Mouse (Mus musculus): ENCODE data around the gene Syt16. TPM values are rescaled to one million over a fixed set of nuclear protein-coding genes. Genes with fewer than 3 reads are reported as not detected.
A peak's percentile ranks its signal among the peaks of the same experiment; 100 is the strongest.

The Syt16 gene
- polyA plus RNA-seq, 1 experiment = 0.01 TPM

- Histone ChIP-seq H3K79me2 (ENCODE audit: control insufficient read depth, insufficient read depth) (no peaks in the 10 kb centered on the region), H3K27me3 (ENCODE audit: control insufficient read depth, insufficient read depth, insufficient read length) (no peaks in the 10 kb centered on the region)
- TF ChIP-seq MYOG (IDR thresholded peaks at IDR 0.05; ENCODE audit: control insufficient read depth, extremely low read depth, insufficient read length) (no peak), CEBPB (IDR thresholded peaks at IDR 0.05; ENCODE audit: low read depth) (no peak), USF1 (IDR thresholded peaks at IDR 0.05; ENCODE audit: low read depth) (no peak), MYOD1 (IDR thresholded peaks at IDR 0.05; ENCODE audit: control insufficient read depth, insufficient read length, low read depth) (no peak), FOSL1 (IDR thresholded peaks at IDR 0.05; ENCODE audit: insufficient read depth, low read length, poor library complexity, severe bottlenecking) (no peak), CTCF (IDR thresholded peaks at IDR 0.05; ENCODE audit: control insufficient read depth, insufficient read depth, insufficient read length) (no peak), MAX (IDR thresholded peaks at IDR 0.05) (no peak)
Observed at GRCm38 (mm10) chr12:74238056-74238455, 240.6 kb downstream of the Syt16 start.

GRCm38 (mm10) chr12:74238806-74239205 is 241.3 kb downstream of the Syt16 start:
- no peaks in the 10 kb centered on the region for H3K36me3 ChIP-seq (ENCODE audit: control insufficient read depth, insufficient read depth)
- H3K79me2 ChIP-seq (ENCODE audit: control insufficient read depth, insufficient read depth) = no peaks in the 10 kb centered on the region
- H3K27me3 ChIP-seq (ENCODE audit: control insufficient read depth, insufficient read depth, insufficient read length) = no peaks in the 10 kb centered on the region
- no peaks in the 10 kb centered on the region for H3K79me3 ChIP-seq (ENCODE audit: low read depth)
- H3K4me3 ChIP-seq (ENCODE audit: insufficient read depth, poor library complexity, severe bottlenecking) = no peak overlapping the region
- no peak overlapping the region for H3ac ChIP-seq (ENCODE audit: control insufficient read depth, insufficient read length, low read depth)
- TF ChIP-seq CTCF (IDR thresholded peaks at IDR 0.05; ENCODE audit: control insufficient read depth, insufficient read depth, insufficient read length) (no peak), CEBPB (IDR thresholded peaks at IDR 0.05; ENCODE audit: low read depth) (peak; percentile 50)

More at GRCm38 (mm10) chr12:74238056-74238455, 240.6 kb downstream of the Syt16 start:
- H3ac ChIP-seq (ENCODE audit: control insufficient read depth, insufficient read length, low read depth) = no peak overlapping the region
- H3K4me3 ChIP-seq (ENCODE audit: insufficient read depth, poor library complexity, severe bottlenecking) = no peak overlapping the region
- H3K79me3 ChIP-seq (ENCODE audit: low read depth) = no peaks in the 10 kb centered on the region
- no peaks in the 10 kb centered on the region for H3K36me3 ChIP-seq (ENCODE audit: control insufficient read depth, insufficient read depth)

GRCm38 (mm10) chr12:74264846-74265245 is 267.4 kb downstream of the Syt16 start:
- no peak overlapping the region for H3ac ChIP-seq (ENCODE audit: control insufficient read depth, insufficient read length, low read depth)
- H3K79me3 ChIP-seq (ENCODE audit: low read depth) = no peaks in the 10 kb centered on the region
- H3K36me3 ChIP-seq (ENCODE audit: control insufficient read depth, insufficient read depth) = no peaks in the 10 kb centered on the region
- H3K79me2 ChIP-seq (ENCODE audit: control insufficient read depth, insufficient read depth) = no peaks in the 10 kb centered on the region
- H3K4me3 ChIP-seq (ENCODE audit: insufficient read depth, poor library complexity, severe bottlenecking) = no peak overlapping the region
- no peak for TF ChIP-seq FOSL1 (IDR thresholded peaks at IDR 0.05; ENCODE audit: insufficient read depth, low read length, poor library complexity, severe bottlenecking)
- no peak for TF ChIP-seq MAX (IDR thresholded peaks at IDR 0.05)
- TF ChIP-seq MYOD1 (IDR thresholded peaks at IDR 0.05; ENCODE audit: control insufficient read depth, insufficient read length, low read depth) = no peak
- no peak for TF ChIP-seq USF1 (IDR thresholded peaks at IDR 0.05; ENCODE audit: low read depth)
- no peak for TF ChIP-seq CEBPB (IDR thresholded peaks at IDR 0.05; ENCODE audit: low read depth)
- no peak for TF ChIP-seq MYOG (IDR thresholded peaks at IDR 0.05; ENCODE audit: control insufficient read depth, extremely low read depth, insufficient read length)
- no peak for TF ChIP-seq CTCF (IDR thresholded peaks at IDR 0.05; ENCODE audit: control insufficient read depth, insufficient read depth, insufficient read length)
- no peaks in the 10 kb centered on the region for H3K27me3 ChIP-seq (ENCODE audit: control insufficient read depth, insufficient read depth, insufficient read length)

GRCm38 (mm10) chr12:74267049-74267448 is 269.6 kb downstream of the Syt16 start:
- TF ChIP-seq CEBPB (IDR thresholded peaks at IDR 0.05; ENCODE audit: low read depth) (peak; percentile 43), CTCF (IDR thresholded peaks at IDR 0.05; ENCODE audit: control insufficient read depth, insufficient read depth, insufficient read length) (no peak)
- Histone ChIP-seq H3K4me3 (ENCODE audit: insufficient read depth, poor library complexity, severe bottlenecking) (no peak overlapping the region), H3K79me2 (ENCODE audit: control insufficient read depth, insufficient read depth) (no peaks in the 10 kb centered on the region), H3ac (ENCODE audit: control insufficient read depth, insufficient read length, low read depth) (no peak overlapping the region), H3K36me3 (ENCODE audit: control insufficient read depth, insufficient read depth) (no peaks in the 10 kb centered on the region), H3K27me3 (ENCODE audit: control insufficient read depth, insufficient read depth, insufficient read length) (no peaks in the 10 kb centered on the region), H3K79me3 (ENCODE audit: low read depth) (no peaks in the 10 kb centered on the region)

- no peak overlapping the region for H3K4me3 ChIP-seq (ENCODE audit: insufficient read depth, poor library complexity, severe bottlenecking)
- H3K79me3 ChIP-seq (ENCODE audit: low read depth) = no peaks in the 10 kb centered on the region
- no peak overlapping the region for H3ac ChIP-seq (ENCODE audit: control insufficient read depth, insufficient read length, low read depth)
- TF ChIP-seq FOSL1 (IDR thresholded peaks at IDR 0.05; ENCODE audit: insufficient read depth, low read length, poor library complexity, severe bottlenecking) (no peak), CTCF (IDR thresholded peaks at IDR 0.05; ENCODE audit: control insufficient read depth, insufficient read depth, insufficient read length) (no peak), MYOG (IDR thresholded peaks at IDR 0.05; ENCODE audit: control insufficient read depth, extremely low read depth, insufficient read length) (no peak), MYOD1 (IDR thresholded peaks at IDR 0.05; ENCODE audit: control insufficient read depth, insufficient read length, low read depth) (no peak)
- H3K79me2 ChIP-seq (ENCODE audit: control insufficient read depth, insufficient read depth) = no peaks in the 10 kb centered on the region
- no peaks in the 10 kb centered on the region for H3K27me3 ChIP-seq (ENCODE audit: control insufficient read depth, insufficient read depth, insufficient read length)
- H3K36me3 ChIP-seq (ENCODE audit: control insufficient read depth, insufficient read depth) = no peaks in the 10 kb centered on the region
Observed at GRCm38 (mm10) chr12:74268644-74269285, 271.3 kb downstream of the Syt16 start.

- no peaks in the 10 kb centered on the region for H3K27me3 ChIP-seq (ENCODE audit: control insufficient read depth, insufficient read depth, insufficient read length)
- TF ChIP-seq MYOD1 (IDR thresholded peaks at IDR 0.05; ENCODE audit: control insufficient read depth, insufficient read length, low read depth) (no peak), FOSL1 (IDR thresholded peaks at IDR 0.05; ENCODE audit: insufficient read depth, low read length, poor library complexity, severe bottlenecking) (no peak), CTCF (IDR thresholded peaks at IDR 0.05; ENCODE audit: control insufficient read depth, insufficient read depth, insufficient read length) (no peak), USF1 (IDR thresholded peaks at IDR 0.05; ENCODE audit: low read depth) (no peak), MYOG (IDR thresholded peaks at IDR 0.05; ENCODE audit: control insufficient read depth, extremely low read depth, insufficient read length) (no peak), MAX (IDR thresholded peaks at IDR 0.05) (no peak), CEBPB (IDR thresholded peaks at IDR 0.05; ENCODE audit: low read depth) (no peak)
- no peaks in the 10 kb centered on the region for H3K36me3 ChIP-seq (ENCODE audit: control insufficient read depth, insufficient read depth)
- no peak overlapping the region for H3K4me3 ChIP-seq (ENCODE audit: insufficient read depth, poor library complexity, severe bottlenecking)
- H3K79me2 ChIP-seq (ENCODE audit: control insufficient read depth, insufficient read depth) = no peaks in the 10 kb centered on the region
- H3ac ChIP-seq (ENCODE audit: control insufficient read depth, insufficient read length, low read depth) = no peak overlapping the region
- no peaks in the 10 kb centered on the region for H3K79me3 ChIP-seq (ENCODE audit: low read depth)
Observed at GRCm38 (mm10) chr12:74272545-74272944, 275.1 kb downstream of the Syt16 start.
